Mouse (Mus musculus) liver (tissue): Measurements from ENCODE around the gene Tgif1.

Experiments used
- DNase-seq: peaks from one replicate; pipeline ENCODE4 v3.0.0-alpha.2; 2020; ENCODE audit warnings: mixed read lengths

Gene Tgif1

DNA sequence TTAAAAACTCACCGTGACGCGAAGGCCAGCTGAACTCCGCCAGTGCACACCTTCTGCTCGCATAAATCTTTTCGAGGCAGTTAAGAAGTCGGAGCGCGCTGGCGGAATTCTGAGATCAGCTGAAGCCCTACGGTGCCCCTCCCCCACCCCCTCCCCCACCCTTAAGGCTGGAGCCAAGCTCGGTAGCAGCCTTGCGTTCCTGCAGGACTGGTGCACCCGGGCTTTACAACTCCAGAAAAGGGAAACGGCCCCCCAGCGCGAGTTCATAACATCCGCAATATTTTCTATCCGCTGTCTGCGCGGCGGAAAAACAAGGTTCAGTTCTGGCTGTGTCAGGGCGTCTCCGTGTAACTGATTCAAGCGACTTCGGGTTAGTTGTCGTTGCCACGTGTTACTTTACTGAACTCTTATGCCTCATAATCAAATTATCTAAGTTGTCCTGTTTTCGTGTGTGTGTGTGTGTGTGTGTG is at the start of gene Tgif1:
Gene Tgif1 (minus strand): TSS at position 111 of the 470 bp plus-strand sequence.
- DNase-seq = peak; percentile 65

DNA sequence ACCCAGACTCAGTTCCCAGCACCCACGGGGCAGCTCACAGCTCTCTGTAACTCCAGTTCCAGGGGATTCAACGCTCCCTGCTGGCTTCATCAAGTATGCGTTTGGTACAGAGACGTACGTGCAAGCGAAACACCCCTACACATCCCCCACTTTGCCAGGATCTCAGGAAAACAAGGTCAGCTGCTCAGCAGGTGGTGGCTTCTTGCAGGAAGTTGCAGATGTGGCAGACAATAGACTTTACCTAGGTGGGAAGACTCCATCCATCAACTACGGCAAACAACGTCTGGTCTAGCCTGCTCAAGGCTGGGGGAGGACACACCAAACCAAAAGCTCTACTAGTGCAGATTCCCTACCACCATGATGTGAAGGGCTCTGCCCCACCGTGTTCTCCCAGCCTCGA is 47.3 kb upstream of the Tgif1 start:
- no peak for DNase-seq

GRCm38 (mm10) chr17:70899642-70900041 is 46.3 kb upstream of the Tgif1 start:
- no peak for DNase-seq

DNA sequence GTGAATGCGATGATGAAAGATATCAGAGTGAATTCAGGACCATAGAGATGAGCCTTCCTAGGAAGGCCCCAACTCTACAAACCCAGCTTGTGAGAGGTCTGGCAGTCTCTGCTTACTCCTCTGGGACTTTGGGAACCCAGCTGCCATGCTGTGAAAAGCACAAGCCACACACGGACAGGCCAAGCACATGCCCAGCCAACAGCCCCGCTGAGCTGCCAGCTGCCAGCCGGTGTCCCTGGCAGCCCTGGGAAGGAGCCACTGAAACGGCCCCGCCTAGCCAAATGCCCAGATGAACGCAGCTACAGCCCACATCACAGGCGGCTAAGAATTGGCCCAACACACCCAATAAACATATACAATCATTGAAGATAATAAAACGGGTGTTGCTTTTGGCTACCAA is 41.5 kb upstream of the Tgif1 start:
- no peak for DNase-seq

DNA sequence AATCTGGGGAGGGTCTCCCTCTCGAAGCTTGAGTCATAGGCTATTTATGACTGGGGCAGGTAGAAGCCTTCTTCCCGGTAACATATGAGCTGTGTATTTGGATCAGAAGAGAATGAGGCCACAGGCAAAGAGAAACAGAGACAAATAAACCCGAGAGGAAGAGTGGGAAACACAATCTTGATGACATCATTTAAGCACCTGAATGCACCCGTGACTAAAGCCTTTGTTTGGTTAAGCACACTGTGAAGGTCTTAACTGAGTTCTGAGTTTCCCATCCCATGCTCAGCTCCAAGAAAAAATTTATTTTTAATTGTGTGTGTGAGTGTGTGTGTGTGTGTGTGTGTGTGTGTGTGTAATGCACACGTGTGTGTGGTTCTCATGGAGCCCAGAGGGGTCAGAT is 39.8 kb upstream of the Tgif1 start:
- DNase-seq = no peak

GRCm38 (mm10) chr17:70892288-70893096 is 39.1 kb upstream of the Tgif1 start:
- no peak for DNase-seq

- no peak for DNase-seq
These were observed 37.2 kb upstream of the Tgif1 start for GRCm38 (mm10) chr17:70890571-70890970.

DNA sequence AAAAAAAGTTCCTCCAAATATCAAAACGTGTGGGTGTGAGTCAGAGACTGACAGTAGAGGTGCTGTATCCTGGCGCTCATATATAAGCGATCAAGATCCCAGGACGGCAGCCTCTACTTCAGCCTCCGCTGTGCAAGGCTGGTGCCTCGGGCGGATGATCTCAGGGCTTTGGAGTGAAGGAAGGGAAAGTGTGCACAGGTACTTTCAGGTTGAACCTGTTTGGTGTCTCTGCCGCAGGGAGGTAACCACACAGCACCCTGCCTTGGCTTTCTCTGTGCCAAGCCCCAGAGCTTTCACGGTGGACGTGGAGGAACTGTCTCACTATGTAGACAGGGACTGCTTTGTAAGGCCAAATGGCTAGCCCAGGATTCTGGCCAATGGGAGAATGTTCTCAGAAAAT is 35.3 kb upstream of the Tgif1 start:
- DNase-seq = no peak

GRCm38 (mm10) chr17:70887848-70888247 is 34.5 kb upstream of the Tgif1 start:
- no peak for DNase-seq

DNA sequence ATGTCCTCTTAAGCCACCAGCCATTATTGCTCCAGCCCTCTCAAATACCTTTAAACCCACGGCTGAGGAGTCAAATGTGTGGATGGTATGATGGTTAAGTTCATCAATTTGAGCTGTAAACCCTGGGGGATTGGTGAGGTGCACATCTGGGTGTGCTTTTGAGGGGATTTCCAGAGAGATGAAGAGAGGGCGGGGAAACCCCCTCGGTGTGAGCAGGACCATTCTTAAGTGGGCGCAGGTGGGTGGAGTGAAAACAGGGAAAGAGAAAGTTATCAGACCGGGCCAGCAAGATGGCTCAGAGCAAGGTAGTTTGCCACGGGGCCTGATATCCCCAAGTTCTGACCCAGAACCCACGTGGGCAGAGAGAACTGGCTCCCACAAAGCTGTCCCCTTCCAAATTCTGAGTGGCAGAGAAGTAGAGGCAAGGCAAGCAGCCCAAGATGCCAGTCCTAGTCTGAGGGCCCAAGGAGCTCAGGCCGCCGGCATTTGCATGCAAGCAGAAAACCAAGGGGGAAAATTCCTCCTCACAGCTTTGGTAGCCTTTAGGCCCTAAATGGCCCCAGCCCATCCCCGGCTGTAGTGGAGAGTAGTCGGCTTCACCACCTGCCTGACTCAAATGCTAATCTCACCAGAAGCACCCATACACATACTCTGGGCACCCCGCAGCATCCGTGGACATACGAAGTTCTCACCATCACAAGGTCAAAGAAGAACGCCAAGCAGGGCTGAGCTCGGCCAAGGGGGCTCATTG is 33.5 kb upstream of the Tgif1 start:
- DNase-seq = no peak

DNA sequence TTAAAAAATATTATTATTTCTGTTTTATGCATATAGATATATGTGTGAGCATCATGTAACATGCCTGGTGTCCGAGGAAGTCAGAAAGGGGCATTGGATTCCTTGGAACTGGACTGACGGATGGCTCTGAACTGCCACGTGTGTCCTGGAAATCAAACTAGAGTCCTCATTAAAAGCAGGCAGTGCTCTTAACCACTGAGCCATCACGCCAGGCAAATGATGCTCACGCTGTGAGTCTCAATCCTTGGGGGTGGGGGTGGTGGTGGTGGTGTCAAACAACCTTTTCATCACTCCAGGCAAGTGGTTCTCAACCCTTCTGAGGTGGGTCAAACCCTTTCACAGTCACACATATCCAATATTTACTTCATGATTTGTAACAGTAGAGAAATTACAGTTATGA is 32.5 kb upstream of the Tgif1 start:
- no peak for DNase-seq

DNA sequence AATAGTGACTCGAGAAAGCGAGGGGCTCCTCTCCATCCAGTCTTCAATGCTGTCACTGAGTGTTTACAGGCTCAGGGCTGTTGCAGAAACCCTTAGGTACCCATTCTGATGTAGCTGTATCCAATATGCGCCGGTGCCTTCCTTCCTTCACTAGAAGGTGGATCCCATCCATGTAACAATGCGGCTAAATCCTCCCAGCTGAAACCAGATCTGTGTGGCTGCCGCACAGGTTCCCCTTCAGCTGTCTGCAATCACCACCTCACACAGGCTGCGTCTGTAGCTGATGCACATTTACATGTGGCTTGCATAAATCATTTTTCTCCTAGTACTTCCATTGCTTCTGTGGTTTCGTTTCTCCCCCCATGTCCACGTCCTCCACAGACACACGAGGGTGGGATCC is 28.6 kb upstream of the Tgif1 start:
- DNase-seq = no peak

DNA sequence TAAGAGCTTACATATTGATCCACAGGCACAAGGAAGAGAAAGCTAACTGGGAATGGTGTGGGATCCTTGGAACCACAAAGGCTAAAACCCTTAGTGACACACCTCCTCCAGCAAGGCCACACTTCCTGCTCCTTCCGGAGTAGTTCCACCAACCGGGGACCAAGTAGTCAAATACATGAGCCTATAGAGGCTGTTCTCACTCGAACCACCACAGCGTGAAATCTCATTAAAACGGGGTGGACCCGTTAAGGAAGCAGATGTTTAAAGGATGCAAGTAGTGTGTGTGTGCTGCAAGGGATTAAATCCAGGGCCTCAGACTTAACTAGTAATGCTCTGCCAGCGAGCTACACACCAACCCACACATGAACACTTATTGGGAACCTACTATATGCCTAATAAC is 27.8 kb upstream of the Tgif1 start:
- DNase-seq = no peak

DNA sequence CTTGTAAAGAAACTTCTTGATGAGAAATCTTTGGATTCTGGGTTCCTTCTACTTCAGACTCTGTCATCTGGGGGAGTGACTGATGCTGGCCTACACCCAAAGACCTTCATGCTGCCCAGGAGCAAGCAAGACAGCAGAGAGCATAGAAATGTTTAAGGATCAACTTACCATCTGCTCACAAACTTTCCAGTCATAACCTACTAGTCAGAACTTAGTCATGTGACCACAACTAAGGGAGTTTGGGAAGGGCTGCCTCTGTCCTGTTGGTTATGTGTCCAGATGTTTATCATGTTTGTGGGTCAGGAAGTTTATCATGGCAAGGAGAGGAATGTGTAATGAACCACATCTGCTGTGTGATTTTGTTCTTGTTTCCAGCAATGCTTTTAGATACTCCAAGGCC is 24.9 kb upstream of the Tgif1 start:
- DNase-seq = no peak

DNA sequence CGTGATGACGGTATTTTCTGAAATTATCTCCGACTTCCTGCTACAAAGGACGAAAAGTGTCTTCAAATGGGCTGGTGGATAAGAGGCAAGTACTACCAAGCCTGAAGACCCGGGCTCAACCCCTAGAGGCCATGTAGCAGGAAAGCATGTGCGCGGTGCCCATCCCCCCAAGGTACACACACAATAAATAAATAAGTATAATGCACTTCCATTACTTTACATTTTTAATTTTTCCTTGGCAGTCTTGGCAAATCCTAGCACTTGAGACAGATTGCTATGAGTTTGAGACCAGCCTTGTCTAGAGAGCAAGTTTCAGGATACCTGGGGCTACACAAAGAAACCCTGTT is 20.4 kb upstream of the Tgif1 start:
- DNase-seq = no peak

- DNase-seq = peak; percentile 48
These were observed 19.8 kb upstream of the Tgif1 start for GRCm38 (mm10) chr17:70872936-70873777.

DNA sequence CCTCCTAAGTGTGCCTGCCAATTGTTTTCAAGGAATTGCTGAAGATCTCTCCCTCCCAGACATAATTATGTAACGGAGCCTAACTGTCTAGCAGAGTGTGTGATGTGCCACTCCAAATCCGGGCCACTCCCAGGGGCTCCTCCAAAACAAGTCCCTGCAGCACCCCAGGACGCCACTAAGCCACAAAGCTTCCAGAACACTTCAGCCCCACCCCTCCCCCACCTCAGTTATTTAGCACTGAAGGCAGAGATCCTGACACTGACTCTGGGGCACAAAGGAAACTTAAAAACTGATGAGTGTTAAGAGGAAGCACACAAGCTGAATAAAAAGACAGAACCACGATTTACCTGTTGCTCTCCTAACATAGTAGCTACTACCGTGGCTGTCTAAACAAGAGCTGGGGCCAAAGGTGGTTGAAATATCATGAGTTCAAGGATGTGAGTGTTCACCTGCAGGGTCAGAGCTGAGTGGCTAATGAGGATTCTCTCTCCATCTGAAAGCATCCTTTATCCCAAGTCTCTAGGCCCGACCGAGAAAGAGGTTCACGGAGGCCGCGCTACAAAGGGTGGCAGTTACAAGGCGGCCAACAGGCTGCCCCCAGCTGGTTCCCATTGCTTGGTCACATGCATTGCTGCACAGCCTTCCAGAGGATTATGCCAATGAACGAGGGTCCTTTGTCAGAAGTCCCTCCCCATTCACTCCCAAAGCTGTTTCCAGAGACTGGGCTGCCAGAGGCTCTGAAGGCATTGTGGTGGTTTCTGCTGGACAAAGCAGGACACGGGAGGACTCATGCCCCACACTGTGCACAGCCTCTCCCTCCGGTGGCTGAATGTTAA is 19.0 kb upstream of the Tgif1 start:
- DNase-seq = no peak

GRCm38 (mm10) chr17:70871676-70872075 is 18.3 kb upstream of the Tgif1 start:
- DNase-seq = no peak

DNA sequence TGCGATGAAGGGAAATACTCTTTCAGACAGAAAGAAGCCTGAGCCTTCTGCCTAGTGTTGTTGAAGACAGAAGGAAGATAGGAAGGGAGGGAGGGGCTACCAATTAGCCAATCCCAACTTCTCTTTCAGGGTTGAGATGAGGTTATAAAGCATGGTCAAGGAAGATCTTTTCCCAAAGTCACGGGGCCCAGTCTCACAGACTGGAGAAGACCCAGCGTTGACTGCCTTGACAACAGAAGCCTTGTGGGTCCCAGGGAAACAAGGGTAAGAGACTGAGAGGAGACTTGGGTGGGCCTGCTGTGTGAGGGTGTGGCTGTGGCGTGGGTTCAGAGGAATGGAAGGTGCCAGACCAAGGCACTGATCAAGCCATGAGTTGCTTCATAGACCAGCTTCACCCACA is 17.2 kb upstream of the Tgif1 start:
- DNase-seq = no peak

GRCm38 (mm10) chr17:70868577-70869229 is 15.4 kb upstream of the Tgif1 start:
- no peak for DNase-seq

- no peak for DNase-seq
These were observed 13.3 kb upstream of the Tgif1 start for GRCm38 (mm10) chr17:70866538-70867114.

- DNase-seq = no peak
These were observed 12.7 kb upstream of the Tgif1 start for GRCm38 (mm10) chr17:70866029-70866428.
